Mouse (Mus musculus): ENCODE results near the gene Rce1.

GRCm38 (mm10) chr19:4620721-4621120 lies 4.7 kb downstream of the Rce1 start:
- TF ChIP-seq CTCF (IDR thresholded peaks at IDR 0.05; ENCODE audit: insufficient read depth, low read depth, low read length) (no peak), POLR2A (IDR thresholded peaks at IDR 0.05; ENCODE audit: insufficient read depth, low read depth, low read length) (no peak)
